Mouse (Mus musculus) regulatory T cell (primary cell): ENCODE measurements around the gene Upb1.
"Not testable (repeated sequence)": the region's sequence is repeated elsewhere in the genome, so short reads cannot be mapped to it uniquely, and the experiment has no call there.

ENCODE experiments used
- in situ Hi-C: fragments of 300-600 bp; cut with MboI, MseI; formaldehyde crosslinking; loops from one replicate; pipeline ENCODE4 v1.15.1; 2025; ENCODE audit warnings: high pct_unique_total_duplicates

The Upb1 gene

GRCm38 (mm10) chr10:75451036-75451786 is 50.3 kb downstream of the Upb1 start:
- in situ Hi-C loops = no loop called here

GRCm38 (mm10) chr10:75456061-75456831 is 55.3 kb downstream of the Upb1 start:
- in situ Hi-C loops = not testable (repeated sequence)

- in situ Hi-C loops = no loop called here
Observed at GRCm38 (mm10) chr10:75457852-75458251, 56.9 kb downstream of the Upb1 start.

- in situ Hi-C loops = no loop called here
Observed at GRCm38 (mm10) chr10:75458329-75458728, 57.4 kb downstream of the Upb1 start.

GRCm38 (mm10) chr10:75462728-75463127 is 61.8 kb downstream of the Upb1 start:
- in situ Hi-C loops = no loop called here

- in situ Hi-C loops = no loop called here
Observed at GRCm38 (mm10) chr10:75465781-75466550, 65.1 kb downstream of the Upb1 start.

- in situ Hi-C loops = no loop called here
Observed at GRCm38 (mm10) chr10:75473411-75473810, 72.5 kb downstream of the Upb1 start.

- in situ Hi-C loops = no loop called here
Observed at GRCm38 (mm10) chr10:75474571-75474970, 73.7 kb downstream of the Upb1 start.

GRCm38 (mm10) chr10:75475139-75475850 is 74.4 kb downstream of the Upb1 start:
- in situ Hi-C loops = not testable (repeated sequence)

- in situ Hi-C loops = no loop called here
Observed at GRCm38 (mm10) chr10:75477034-75477433, 76.1 kb downstream of the Upb1 start.

GRCm38 (mm10) chr10:75479955-75480354 is 79.0 kb downstream of the Upb1 start:
- in situ Hi-C loops = loop anchor here (5.0 kb wide), 2 partner anchors 33 to 293 kb away; no protein-coding TSS in a partner anchor

GRCm38 (mm10) chr10:75481703-75482102 is 80.8 kb downstream of the Upb1 start:
- in situ Hi-C loops = loop anchor here (5.0 kb wide), 2 partner anchors 34 to 294 kb away; no protein-coding TSS in a partner anchor

- in situ Hi-C loops = loop anchor here (5.0 kb wide), 2 partner anchors 35 to 295 kb away; no protein-coding TSS in a partner anchor
Observed at GRCm38 (mm10) chr10:75482271-75482670, 81.4 kb downstream of the Upb1 start.

GRCm38 (mm10) chr10:75482919-75483483 is 82.1 kb downstream of the Upb1 start:
- in situ Hi-C loops = loop anchor here (5.0 kb wide), 2 partner anchors 36 to 296 kb away; no protein-coding TSS in a partner anchor

- in situ Hi-C loops = loop anchor here (5.0 kb wide), 2 partner anchors 37 to 297 kb away; no protein-coding TSS in a partner anchor
Observed at GRCm38 (mm10) chr10:75484066-75484465, 83.2 kb downstream of the Upb1 start.

- in situ Hi-C loops = loop anchor here (5.0 kb wide), 2 partner anchors 37 to 297 kb away; no protein-coding TSS in a partner anchor
Observed at GRCm38 (mm10) chr10:75484767-75485166, 83.9 kb downstream of the Upb1 start.

- in situ Hi-C loops = no loop called here
Observed at GRCm38 (mm10) chr10:75486086-75486979, 85.4 kb downstream of the Upb1 start.

GRCm38 (mm10) chr10:75487131-75487530 is 86.2 kb downstream of the Upb1 start:
- in situ Hi-C loops = no loop called here

- in situ Hi-C loops = no loop called here
Observed at GRCm38 (mm10) chr10:75489522-75489921, 88.6 kb downstream of the Upb1 start.

- in situ Hi-C loops = no loop called here
Observed at GRCm38 (mm10) chr10:75490731-75491130, 89.8 kb downstream of the Upb1 start.
